Mouse (Mus musculus): ENCODE data around the gene Kmt2d. TPM values are rescaled to one million over a fixed set of nuclear protein-coding genes. Genes with fewer than 3 reads are reported as not detected.

Kmt2d gene
- total and polyA plus RNA-seq, 2 experiments from 2014 or later: 6.0 to 31.6 TPM

- Histone ChIP-seq H3K4me2 (ENCODE audit: low read depth, low read length) (peak overlapping the region; percentile 98), H3K9me3 (replicated peaks; ENCODE audit: control insufficient read depth, low read length) (no peaks in the 10 kb centered on the region), H3K9ac (replicated peaks; ENCODE audit: low read depth, low read length) (peak overlapping the region; percentile 100), H3K27ac (ENCODE audit: low read depth) (peak overlapping the region; percentile 99), H3K4me3 (ENCODE audit: low read depth, low read length) (peak overlapping the region; percentile 99), H3K36me3 (replicated peaks; ENCODE audit: control insufficient read depth, insufficient read depth, low read length) (no peaks in the 10 kb centered on the region), H3K27me3 (ENCODE audit: control insufficient read depth, insufficient read depth, low read length) (no peaks in the 10 kb centered on the region), H3K4me1 (ENCODE audit: control insufficient read depth, insufficient read depth) (peaks cover 34% of the 10 kb centered on the region)
- ATAC-seq (ENCODE audit: insufficient read depth, low read depth) (peak; percentile 80), DNase-seq (ENCODE audit: low spot score) (peak; percentile 98)
- TF ChIP-seq CTCF (IDR thresholded peaks at IDR 0.05; ENCODE audit: low read depth) (no peak), EP300 (IDR thresholded peaks at IDR 0.05; ENCODE audit: low read depth) (no peak; the same call in 1 of the 2 replicates)
- WGBS: under 1% methylated on average over 51 of the region's 51 CpGs
Measured at GRCm38 (mm10) chr15:98871916-98872888, 1.2 kb upstream of the Kmt2d start.

GRCm38 (mm10) chr15:98870179-98871069 lies 580 bp downstream of the Kmt2d start:
- Histone ChIP-seq H3K9ac (replicated peaks; ENCODE audit: low read depth, low read length) (peak overlapping the region; percentile 100), H3K4me3 (ENCODE audit: low read depth, low read length) (peak overlapping the region; percentile 99), H3K9me3 (replicated peaks; ENCODE audit: control insufficient read depth, low read length) (no peaks in the 10 kb centered on the region), H3K4me2 (ENCODE audit: low read depth, low read length) (peak overlapping the region; percentile 98), H3K27ac (ENCODE audit: low read depth) (peak overlapping the region; percentile 99), H3K4me1 (ENCODE audit: control insufficient read depth, insufficient read depth) (peaks cover 34% of the 10 kb centered on the region), H3K27me3 (ENCODE audit: control insufficient read depth, insufficient read depth, low read length) (no peaks in the 10 kb centered on the region), H3K36me3 (replicated peaks; ENCODE audit: control insufficient read depth, insufficient read depth, low read length) (peaks cover 12% of the 10 kb centered on the region)
- TF ChIP-seq EP300 (IDR thresholded peaks at IDR 0.05; ENCODE audit: low read depth) (no peak), CTCF (IDR thresholded peaks at IDR 0.05; ENCODE audit: low read depth) (no peak)
- WGBS: 1% methylated on average over 16 of the region's 16 CpGs
- ATAC-seq (ENCODE audit: insufficient read depth, low read depth): no peak
- no peak for DNase-seq (ENCODE audit: low spot score)

DNA sequence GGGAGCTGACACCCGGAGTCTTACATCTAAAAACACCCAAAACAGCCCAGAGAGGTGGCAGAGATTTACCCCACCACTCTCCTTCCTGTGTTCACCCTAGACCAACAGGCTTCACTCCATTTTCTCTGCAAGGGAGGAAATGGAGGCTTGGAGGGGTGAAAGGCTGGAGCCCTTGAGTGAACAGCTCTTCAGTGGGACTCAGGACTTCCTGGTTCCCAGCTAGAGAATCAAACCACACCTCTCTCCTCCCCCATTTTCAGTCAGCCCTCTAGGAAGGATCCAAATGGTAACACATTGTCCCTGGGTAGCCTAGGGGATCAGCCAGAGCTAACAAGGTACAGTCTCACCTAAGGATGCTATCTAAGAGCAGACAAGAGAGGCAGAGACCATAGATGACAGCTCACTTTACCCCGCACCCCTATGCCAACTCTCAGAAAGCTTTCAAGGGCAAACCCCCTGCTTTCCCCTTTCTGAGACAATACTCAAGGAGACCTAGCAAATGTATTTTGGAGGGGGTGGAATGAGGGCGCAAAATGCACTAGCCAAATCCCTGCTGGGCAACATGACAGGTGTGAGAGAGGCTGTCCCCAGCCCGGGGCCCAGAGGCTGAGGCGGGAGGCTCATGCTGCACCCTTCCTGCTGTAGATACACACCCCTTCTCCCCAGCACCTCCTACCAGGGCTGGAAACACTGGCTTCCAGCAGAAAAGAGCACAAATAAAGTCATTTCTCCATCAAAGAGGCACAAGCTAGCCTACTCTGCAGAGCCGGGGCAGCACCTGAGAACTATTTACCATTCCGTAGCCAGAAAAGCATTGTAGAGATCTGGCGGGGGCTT lies 1.4 kb downstream of the Kmt2d start:
- peak; percentile 26 for DNase-seq (ENCODE audit: low spot score)
- WGBS: 3% methylated on average over 8 of the region's 8 CpGs
- Histone ChIP-seq H3K27me3 (ENCODE audit: control insufficient read depth, insufficient read depth, low read length) (no peaks in the 10 kb centered on the region), H3K36me3 (replicated peaks; ENCODE audit: control insufficient read depth, insufficient read depth, low read length) (peaks cover 21% of the 10 kb centered on the region), H3K9ac (replicated peaks; ENCODE audit: low read depth, low read length) (peak overlapping the region; percentile 100), H3K4me2 (ENCODE audit: low read depth, low read length) (peak overlapping the region; percentile 98), H3K4me3 (ENCODE audit: low read depth, low read length) (peak overlapping the region; percentile 99), H3K9me3 (replicated peaks; ENCODE audit: control insufficient read depth, low read length) (no peaks in the 10 kb centered on the region), H3K27ac (ENCODE audit: low read depth) (peak overlapping the region; percentile 99), H3K4me1 (ENCODE audit: control insufficient read depth, insufficient read depth) (peaks cover 34% of the 10 kb centered on the region)
- TF ChIP-seq EP300 (IDR thresholded peaks at IDR 0.05; ENCODE audit: low read depth): no peak
- TF ChIP-seq CTCF (IDR thresholded peaks at IDR 0.05; ENCODE audit: low read depth): no peak
- no peak for ATAC-seq (ENCODE audit: insufficient read depth, low read depth)

GRCm38 (mm10) chr15:98868346-98869063 lies 2.5 kb downstream of the Kmt2d start:
- no peak for TF ChIP-seq EP300 (IDR thresholded peaks at IDR 0.05; ENCODE audit: low read depth)
- TF ChIP-seq CTCF (IDR thresholded peaks at IDR 0.05; ENCODE audit: low read depth): no peak
- Histone ChIP-seq H3K4me1 (ENCODE audit: control insufficient read depth, insufficient read depth) (peaks cover 34% of the 10 kb centered on the region), H3K27ac (ENCODE audit: low read depth) (peak overlapping the region; percentile 99), H3K9ac (replicated peaks; ENCODE audit: low read depth, low read length) (peak overlapping the region; percentile 100), H3K4me3 (ENCODE audit: low read depth, low read length) (peak overlapping the region; percentile 99), H3K36me3 (replicated peaks; ENCODE audit: control insufficient read depth, insufficient read depth, low read length) (peaks cover 31% of the 10 kb centered on the region), H3K9me3 (replicated peaks; ENCODE audit: control insufficient read depth, low read length) (no peaks in the 10 kb centered on the region), H3K4me2 (ENCODE audit: low read depth, low read length) (peak overlapping the region; percentile 98), H3K27me3 (ENCODE audit: control insufficient read depth, insufficient read depth, low read length) (no peaks in the 10 kb centered on the region)
- ATAC-seq (ENCODE audit: insufficient read depth, low read depth) (0 out of 2 replicates have a peak, but pooled peaks have one; percentile 9), DNase-seq (ENCODE audit: low spot score) (peak; percentile 39)
- 21% methylated on average over 11 of the region's 11 CpGs for WGBS
